Mouse (Mus musculus): ENCODE measurements at regions not wholly inside any gene's neighbourhood (a gene's known extent, or its start where the extent isn't known, plus 50 kb on each side); places are given as distances from the start of the nearest gene placed in this dataset.

GRCm38 (mm10) chr10:96557336-96557735 is 59.5 kb upstream of the Btg1 start:
- DNase-seq (ENCODE audit: extremely low read depth, low read depth, low spot score) = peak; percentile 16

- DNase-seq (ENCODE audit: extremely low read depth, low read depth, low spot score) = no peak
Observed at GRCm38 (mm10) chr10:96565343-96565742, 51.5 kb upstream of the Btg1 start.

Measured in fat pad, adult 2 months (tissue).